8 mouse cellular contexts compared by ENCODE assay signal in the genomic region with DNA sequence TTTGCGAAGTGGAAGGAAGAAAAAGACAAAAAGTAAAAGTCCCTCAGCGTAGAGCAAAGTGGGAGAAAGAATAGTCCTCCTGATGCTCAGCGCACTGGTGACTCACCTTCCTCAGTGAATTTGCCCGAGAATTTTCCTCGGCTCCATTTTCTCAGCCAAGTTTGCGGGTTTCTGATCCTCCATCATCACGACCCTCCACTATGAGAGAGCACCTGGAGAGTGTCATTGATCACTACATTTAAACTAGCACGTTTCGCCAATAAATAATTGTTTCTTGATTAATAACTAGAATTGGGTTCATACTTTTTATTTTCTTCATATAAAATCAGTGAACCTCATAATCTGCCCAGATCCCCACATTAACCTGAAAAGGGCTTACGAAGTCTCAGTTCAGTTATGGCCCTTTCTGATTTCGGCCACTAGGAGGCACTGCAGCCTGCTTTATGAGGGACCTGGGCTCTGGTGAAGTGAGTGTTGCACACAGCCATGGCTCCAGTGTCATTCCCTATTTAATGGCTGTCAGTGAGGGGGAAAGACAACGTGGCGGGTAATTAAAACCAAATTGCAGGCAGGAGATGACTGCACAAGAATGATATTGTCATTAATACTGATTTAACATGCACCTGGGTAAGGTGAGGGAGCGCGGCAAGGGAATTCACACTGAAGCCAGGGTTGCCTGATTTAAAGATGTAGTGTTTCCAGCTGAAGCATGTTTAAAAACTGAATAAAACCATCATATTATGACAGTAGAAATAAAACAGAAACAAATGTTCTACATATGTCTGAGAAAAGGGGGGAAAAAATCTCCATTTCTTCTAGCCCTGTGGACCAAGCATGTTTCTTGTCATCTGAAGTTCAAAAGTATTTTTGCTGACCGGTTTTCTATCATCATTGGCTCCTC.
A peak's percentile ranks its signal among the peaks of the same experiment; 100 is the strongest.
DNase-seq lines count a peak whose midpoint lies in the region; ATAC-seq lines count a peak whose summit lies in the region.

No protein-coding gene starts in this region.

- peak; percentile 92 for ATAC-seq in frontal cortex, adult (ENCODE audit: low TSS enrichment)
- ATAC-seq in megakaryocyte, adult 5-6 weeks (ENCODE audit: poor library complexity, severe bottlenecking) = peak; percentile 35; the same call in 1 of the 2 replicates
- ATAC-seq in erythroid progenitor cell, adult 5-6 weeks (replicated peaks; ENCODE audit: low FRiP score, poor library complexity, severe bottlenecking) = no peak

- peak; percentile 18 for DNase-seq in WW6 (ENCODE audit: low read depth, low spot score)
- peak; percentile 22 for DNase-seq in cerebellum, adult 9-10 months
- DNase-seq in hindlimb bud, embryonic 11.5 days (ENCODE audit: extremely low spot score, low read depth, low spot score) = peak; percentile 75
- peak; percentile 32 for DNase-seq in left cerebral cortex, adult 11 months (ENCODE audit: low spot score)
- DNase-seq in right cerebral cortex, postnatal 14 days = peak; percentile 79

Comparison
In these comparisons a context has a peak if more than half of its experiments do, and no peak if none do; other contexts are left out.
1. DNase-seq: peak in every context shown above with its lines; median percentile 79 in right cerebral cortex, postnatal 14 days; 75 in hindlimb bud, embryonic 11.5 days; 32 in left cerebral cortex, adult 11 months; 22 in cerebellum, adult 9-10 months; 18 in WW6.